Mouse (Mus musculus): ENCODE data around the gene Hfe. TPM values are rescaled to one million over a fixed set of nuclear protein-coding genes. Genes with fewer than 3 reads are reported as not detected.
"Not testable (repeated sequence)": the region's sequence is repeated elsewhere in the genome, so short reads cannot be mapped to it uniquely, and the experiment has no call there.

Hfe gene
- polyA plus RNA-seq, 1 experiment from 2014 or later = 16.8 TPM

- DNase-seq (ENCODE audit: low spot score) = no peak
- Histone ChIP-seq H3K4me2 (ENCODE audit: low read length) (no peak overlapping the region), H3K27me3 (ENCODE audit: insufficient read depth, low read length) (no peaks in the 10 kb centered on the region), H3K27ac (no peak overlapping the region), H3K36me3 (ENCODE audit: insufficient read depth, low read length) (no peaks in the 10 kb centered on the region), H3K4me1 (replicated peaks; ENCODE audit: insufficient read depth, low read length) (peaks cover 2% of the 10 kb centered on the region; the same call in 1 of the 2 replicates), H3K9ac (ENCODE audit: low read depth, low read length) (no peak overlapping the region), H3K4me3 (replicated peaks; ENCODE audit: low read depth, low read length) (no peak overlapping the region), H3K9me3 (replicated peaks; ENCODE audit: low read length) (no peaks in the 10 kb centered on the region)
- no peak for TF ChIP-seq CTCF (IDR thresholded peaks at IDR 0.05; ENCODE audit: low read depth)
- ATAC-seq (replicated peaks; ENCODE audit: low FRiP score, low read depth) = no peak
Observed at GRCm38 (mm10) chr13:23755000-23755399, 44.3 kb upstream of the Hfe start.

DNA sequence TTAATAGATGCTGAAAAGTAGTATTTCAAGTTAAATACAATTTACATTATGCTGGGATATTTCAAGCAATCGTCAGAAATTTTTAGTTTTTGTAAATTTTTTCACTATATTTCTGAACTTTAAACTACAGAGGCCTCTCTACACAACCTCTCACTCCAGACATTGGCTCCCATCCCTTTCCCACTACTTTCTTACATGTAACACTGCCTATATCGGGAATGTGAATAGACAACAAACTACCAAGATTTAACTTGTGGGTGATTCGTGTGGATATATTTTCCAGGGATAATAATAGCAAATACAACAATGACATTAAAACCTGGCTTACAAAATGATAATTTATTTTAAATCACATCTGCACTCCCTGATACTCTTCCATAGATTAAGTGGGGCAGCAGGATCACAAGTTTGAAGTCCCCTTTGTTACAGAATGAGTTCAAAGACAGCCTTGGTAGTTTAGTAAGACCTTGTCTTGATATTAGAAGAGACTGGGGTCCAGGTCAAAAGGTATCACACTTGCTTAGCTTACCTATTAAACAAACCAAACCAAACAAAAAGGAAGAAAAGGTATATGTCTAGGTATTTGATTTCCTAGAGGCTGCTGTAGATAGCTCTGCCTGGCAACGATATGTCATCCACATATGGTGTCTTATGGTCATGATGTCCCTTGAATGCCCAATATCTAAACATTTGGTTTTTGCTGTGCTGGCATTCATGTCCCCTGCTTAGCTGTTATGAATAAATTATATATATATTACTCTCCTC is 42.8 kb upstream of the Hfe start:
- Histone ChIP-seq H3K9ac (ENCODE audit: low read depth, low read length) (no peak overlapping the region), H3K27ac (no peak overlapping the region)
- no peak for DNase-seq (ENCODE audit: low spot score)

DNA sequence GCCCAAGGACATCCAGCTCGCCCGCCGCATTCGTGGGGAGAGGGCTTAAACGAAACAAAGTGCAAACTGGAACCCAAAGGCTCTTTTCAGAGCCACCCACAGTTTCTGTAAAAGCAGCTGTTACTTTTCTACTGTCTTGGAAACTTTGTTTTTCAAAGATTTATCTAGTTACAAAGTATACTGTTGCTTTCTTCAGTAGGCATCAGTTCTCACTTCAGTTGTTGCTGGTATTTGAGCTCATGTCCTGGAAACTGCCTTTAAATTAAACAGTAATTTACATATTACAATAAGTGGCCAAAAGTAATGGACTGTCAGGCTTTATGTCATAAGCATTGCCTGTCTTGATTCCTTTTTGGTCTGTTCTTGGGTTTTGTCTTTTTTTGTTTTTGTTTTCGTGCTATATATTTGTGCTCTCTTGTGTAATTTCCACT is 42.1 kb upstream of the Hfe start:
- H3K4me2 ChIP-seq (ENCODE audit: low read length) = peak overlapping the region; percentile 50
- H3K27ac ChIP-seq = no peak overlapping the region; the same call in 1 of the 2 replicates
- no peak for TF ChIP-seq CTCF (IDR thresholded peaks at IDR 0.05; ENCODE audit: low read depth)
- H3K4me1 ChIP-seq (replicated peaks; ENCODE audit: insufficient read depth, low read length) = peaks cover 5% of the 10 kb centered on the region; the same call in 1 of the 2 replicates
- no peak for ATAC-seq (replicated peaks; ENCODE audit: low FRiP score, low read depth)
- DNase-seq (ENCODE audit: low spot score) = no peak
- 0 out of 2 replicates have a peak overlapping the region, but pooled peaks have one; percentile 2 for H3K9ac ChIP-seq (ENCODE audit: low read depth, low read length)
- no peaks in the 10 kb centered on the region for H3K36me3 ChIP-seq (ENCODE audit: insufficient read depth, low read length)
- WGBS = 6% methylated on average over 6 of the region's 6 CpGs
- H3K27me3 ChIP-seq (ENCODE audit: insufficient read depth, low read length) = no peaks in the 10 kb centered on the region
- H3K4me3 ChIP-seq (replicated peaks; ENCODE audit: low read depth, low read length) = peak overlapping the region; percentile 20; the same call in 1 of the 2 replicates
- H3K9me3 ChIP-seq (replicated peaks; ENCODE audit: low read length) = no peaks in the 10 kb centered on the region

More for the DNA sequence above, 42.8 kb upstream of the Hfe start:
- no peaks in the 10 kb centered on the region for H3K36me3 ChIP-seq (ENCODE audit: insufficient read depth, low read length)
- H3K4me3 ChIP-seq (replicated peaks; ENCODE audit: low read depth, low read length) = no peak overlapping the region
- no peak overlapping the region for H3K4me2 ChIP-seq (ENCODE audit: low read length)
- H3K4me1 ChIP-seq (replicated peaks; ENCODE audit: insufficient read depth, low read length) = no peaks in the 10 kb centered on the region
- no peaks in the 10 kb centered on the region for H3K27me3 ChIP-seq (ENCODE audit: insufficient read depth, low read length)
- WGBS = 54% methylated on average over 4 of the region's 4 CpGs
- no peak for TF ChIP-seq CTCF (IDR thresholded peaks at IDR 0.05; ENCODE audit: low read depth)
- ATAC-seq (replicated peaks; ENCODE audit: low FRiP score, low read depth) = no peak
- no peaks in the 10 kb centered on the region for H3K9me3 ChIP-seq (replicated peaks; ENCODE audit: low read length)

- Histone ChIP-seq H3K9ac (ENCODE audit: low read depth, low read length) (peak within 1 kb of the TSS; percentile 48; the same call in 1 of the 2 replicates), H3K27ac (peak within 1 kb of the TSS; percentile 92), H3K4me3 (replicated peaks; ENCODE audit: low read depth, low read length) (peak within 1 kb of the TSS; percentile 26), H3K4me2 (ENCODE audit: low read length) (peak within 1 kb of the TSS; percentile 52)
- peak; percentile 72 for ATAC-seq (replicated peaks; ENCODE audit: low FRiP score, low read depth)
- H3K4me1 ChIP-seq (replicated peaks; ENCODE audit: insufficient read depth, low read length); H3K9me3 ChIP-seq (replicated peaks; ENCODE audit: low read length); H3K27me3 ChIP-seq (ENCODE audit: insufficient read depth, low read length); H3K36me3 ChIP-seq (ENCODE audit: insufficient read depth, low read length): not testable (repeated sequence)
- 1% methylated on average over 16 of the region's 47 CpGs for WGBS
- DNase-seq (ENCODE audit: low spot score) = peak; percentile 98
Observed at GRCm38 (mm10) chr13:23752067-23752741, 41.5 kb upstream of the Hfe start, which contains the start of gene Hist1h3b. Gene Hist1h3b, plus strand, starts transcription at chr13:23752267.

- peak overlapping the region; percentile 92 for H3K27ac ChIP-seq
- H3K9ac ChIP-seq (ENCODE audit: low read depth, low read length) = peak overlapping the region; percentile 48; the same call in 1 of the 2 replicates
- under 1% methylated on average over 11 of the region's 11 CpGs for WGBS
- H3K36me3 ChIP-seq (ENCODE audit: insufficient read depth, low read length) = no peaks in the 10 kb centered on the region
- no peaks in the 10 kb centered on the region for H3K9me3 ChIP-seq (replicated peaks; ENCODE audit: low read length)
- no peak for ATAC-seq (replicated peaks; ENCODE audit: low FRiP score, low read depth)
- peak; percentile 46 for DNase-seq (ENCODE audit: low spot score)
- H3K4me2 ChIP-seq (ENCODE audit: low read length) = peak overlapping the region; percentile 52
- H3K4me1 ChIP-seq (replicated peaks; ENCODE audit: insufficient read depth, low read length) = peaks cover 11% of the 10 kb centered on the region
- H3K4me3 ChIP-seq (replicated peaks; ENCODE audit: low read depth, low read length) = peak overlapping the region; percentile 26
- no peak for TF ChIP-seq CTCF (IDR thresholded peaks at IDR 0.05; ENCODE audit: low read depth)
- H3K27me3 ChIP-seq (ENCODE audit: insufficient read depth, low read length) = no peaks in the 10 kb centered on the region
Observed at GRCm38 (mm10) chr13:23751478-23751956, 40.9 kb upstream of the Hfe start.

- Histone ChIP-seq H3K27ac (peak within 1 kb of the TSS; percentile 92), H3K4me3 (replicated peaks; ENCODE audit: low read depth, low read length) (peak within 1 kb of the TSS; percentile 26), H3K4me1 (replicated peaks; ENCODE audit: insufficient read depth, low read length) (peaks cover 11% of the 10 kb centered on the region), H3K4me2 (ENCODE audit: low read length) (peak within 1 kb of the TSS; percentile 52), H3K9ac (ENCODE audit: low read depth, low read length) (peak within 1 kb of the TSS; percentile 48; the same call in 1 of the 2 replicates)
- 0 out of 2 replicates have a peak, but pooled peaks have one; percentile 10 for TF ChIP-seq CTCF (IDR thresholded peaks at IDR 0.05; ENCODE audit: low read depth)
- WGBS = under 1% methylated on average over 25 of the region's 47 CpGs
- not testable (repeated sequence) for H3K9me3 ChIP-seq (replicated peaks; ENCODE audit: low read length); H3K36me3 ChIP-seq (ENCODE audit: insufficient read depth, low read length); H3K27me3 ChIP-seq (ENCODE audit: insufficient read depth, low read length)
- DNase-seq (ENCODE audit: low spot score) (peak; percentile 97), ATAC-seq (replicated peaks; ENCODE audit: low FRiP score, low read depth) (0 out of 2 replicates have a peak, but pooled peaks have one; percentile 37)
Observed at GRCm38 (mm10) chr13:23750839-23751477, 40.3 kb upstream of the Hfe start, which contains the start of gene Hist1h2ab. Gene Hist1h2ab, plus strand, starts transcription at chr13:23751126.
